Mouse (Mus musculus): ENCODE data around the gene Krtap3-3.

GRCm38 (mm10) chr11:99581051-99581450 lies 30.4 kb upstream of the Krtap3-3 start:
- TF ChIP-seq CTCF (IDR thresholded peaks at IDR 0.05) (no peak), POLR2A (IDR thresholded peaks at IDR 0.05; ENCODE audit: insufficient read depth, low read depth, low read length) (no peak), EP300 (IDR thresholded peaks at IDR 0.05; ENCODE audit: insufficient read depth, low read depth, low read length) (no peak)

Measured in heart, adult 2 months (tissue).